Comparison of ENCODE assay signal across 9 mouse cellular contexts in the genomic region with DNA sequence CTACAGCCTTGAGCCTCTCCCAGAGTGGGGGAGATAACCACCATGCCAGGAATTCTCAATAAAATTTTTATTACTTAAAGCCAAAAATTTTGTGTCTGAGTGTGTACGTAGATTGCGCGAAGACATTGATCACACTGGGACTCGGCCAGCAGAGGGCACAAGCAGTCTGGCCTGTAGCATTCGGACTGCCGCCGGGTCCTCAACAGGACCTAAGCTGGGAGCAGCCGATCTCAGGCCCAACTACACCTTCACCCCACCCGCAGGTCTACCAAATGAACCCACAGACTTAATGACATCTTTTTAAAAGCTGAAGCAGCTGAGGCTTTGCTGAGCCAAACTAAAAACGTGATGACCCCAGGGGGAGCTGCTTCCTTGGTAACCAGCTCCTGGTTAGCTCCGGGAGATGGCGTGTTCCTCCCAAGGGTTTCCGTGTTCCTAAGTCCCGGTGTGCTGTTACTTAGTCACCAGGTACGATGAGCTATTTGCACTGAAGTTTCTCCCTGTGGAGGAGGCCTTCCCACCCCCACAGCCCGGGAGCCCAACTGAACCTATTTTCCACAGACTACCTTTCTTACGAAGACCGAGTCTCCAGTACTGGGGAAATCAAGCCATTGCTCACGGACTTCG. TPM values are rescaled to one million over a fixed set of nuclear protein-coding genes. Genes with fewer than 3 reads are reported as not detected.
DNase-seq lines count a peak whose midpoint lies in the region; ATAC-seq and TF ChIP-seq lines count a peak whose summit lies in the region.
"Had no signal": no experiment of that assay in that cellular context is flagged by ENCODE, and none has a peak within 500 bp of the region (broad histone marks: within the 10 kb centered on the region; RNA-seq: fewer than 3 reads in every experiment).

No protein-coding gene starts in this region.

- H3K27ac ChIP-seq in embryonic facial prominence, embryonic 13.5 days, result peak overlapping the region; percentile 65; the same call in 1 of the 2 replicates
- H3K27ac ChIP-seq in midbrain, postnatal 0 days (ENCODE audit: low read depth, low read length), result no peak overlapping the region
- H3K27ac ChIP-seq: liver, embryonic 15.5 days had no signal

- no peak for ATAC-seq in embryonic facial prominence, embryonic 13.5 days (ENCODE audit: insufficient number of reproducible peaks, insufficient read depth, low FRiP score, low TSS enrichment, low read depth)
- ATAC-seq in midbrain, postnatal 0 days (ENCODE audit: low FRiP score), result no peak

- peak overlapping the region; percentile 47 for H3K4me2 ChIP-seq in embryonic facial prominence, embryonic 13.5 days
- no peak overlapping the region for H3K4me2 ChIP-seq in midbrain, postnatal 0 days (ENCODE audit: low read depth, low read length, poor library complexity, severe bottlenecking)
- H3K4me2 ChIP-seq: liver, embryonic 15.5 days had no signal

- H3K9me3 ChIP-seq in embryonic facial prominence, embryonic 13.5 days, result no peaks in the 10 kb centered on the region
- no peaks in the 10 kb centered on the region for H3K9me3 ChIP-seq in midbrain, postnatal 0 days (ENCODE audit: low read length)
- H3K9me3 ChIP-seq: liver, embryonic 15.5 days had no signal

- H3K36me3 ChIP-seq in embryonic facial prominence, embryonic 13.5 days, result peaks cover 38% of the 10 kb centered on the region
- H3K36me3 ChIP-seq in midbrain, postnatal 0 days (ENCODE audit: insufficient read depth, low read length), result peaks cover 21% of the 10 kb centered on the region

- H3K4me3 ChIP-seq in embryonic facial prominence, embryonic 13.5 days, result peak overlapping the region; percentile 39
- H3K4me3 ChIP-seq in midbrain, postnatal 0 days (ENCODE audit: low read depth, low read length), result no peak overlapping the region
- H3K4me3 ChIP-seq: liver, embryonic 15.5 days had no signal

- DNase-seq in heart, postnatal 14 days, result peak; percentile 43 to 64
- no peak for DNase-seq in heart, adult 8-10 months (ENCODE audit: low spot score)
- peak; percentile 58 for DNase-seq in MN1 (ENCODE audit: low spot score)
- DNase-seq in kidney, postnatal 36 days, result peak; percentile 45 to 80
- DNase-seq in midbrain, postnatal 0 days (ENCODE audit: low spot score), result peak; percentile 76
- DNase-seq in Muller cell, postnatal 12 days (ENCODE audit: inconsistent ontology term), result no peak
- DNase-seq in urinary bladder, adult 18-20 months (ENCODE audit: low spot score in 2 of 2), result no peak

- peaks cover 25% of the 10 kb centered on the region for H3K4me1 ChIP-seq in embryonic facial prominence, embryonic 13.5 days
- H3K4me1 ChIP-seq in midbrain, postnatal 0 days (ENCODE audit: insufficient read depth, low read length), result peaks cover 7% of the 10 kb centered on the region; the same call in 1 of the 2 replicates

- WGBS in embryonic facial prominence, embryonic 13.5 days, result 63% methylated on average over 20 of the region's 20 CpGs
- 60% methylated on average over 20 of the region's 20 CpGs for WGBS in midbrain, postnatal 0 days

- no peak overlapping the region for H3K9ac ChIP-seq in embryonic facial prominence, embryonic 13.5 days
- no peak overlapping the region for H3K9ac ChIP-seq in midbrain, postnatal 0 days (replicated peaks; ENCODE audit: low read length, poor library complexity, severe bottlenecking)
- H3K9ac ChIP-seq: liver, embryonic 15.5 days had no signal

- intact Hi-C loops in heart, postnatal 14 days (cut with DNase I), result loop anchor here (10.0 kb wide), 1 partner anchor 298 kb away; no protein-coding TSS in a partner anchor

- no peaks in the 10 kb centered on the region for H3K27me3 ChIP-seq in embryonic facial prominence, embryonic 13.5 days
- H3K27me3 ChIP-seq in midbrain, postnatal 0 days (ENCODE audit: insufficient read depth, low read length), result no peaks in the 10 kb centered on the region
- H3K27me3 ChIP-seq: liver, embryonic 15.5 days had no signal

- TF ChIP-seq CTCF in midbrain, postnatal 0 days (IDR thresholded peaks at IDR 0.05), result peak; percentile 74

RNA-seq across cellular contexts. Expression of a gene that starts 4.8 kb away (rescaled TPM):
- 100 to 1,000 TPM; 326 to 358 TPM for total RNA-seq in heart, postnatal 14 days (2021)
- 100 to 1,000 TPM; 251 to 296 (median 279) TPM for total RNA-seq in heart, adult 8-10 months (2022)
- 337 and 351 TPM in 2 replicates for polyA plus RNA-seq in embryonic facial prominence, embryonic 13.5 days (2015; fragmentation: Nextera tagmentation; extraction: Ambion mirVana)
- total RNA-seq in midbrain, postnatal 0 days (2014; rRNA removed), result 197 and 230 TPM in 2 replicates
- polyA plus RNA-seq in midbrain, postnatal 0 days (2015; fragmentation: Nextera tagmentation; extraction: Ambion mirVana), result 265 and 269 TPM in 2 replicates

RNA-seq across cellular contexts. Expression of a gene that starts 5.0 kb away (rescaled TPM):
- total RNA-seq in heart, postnatal 14 days (2021), result 10 to 100 TPM; 58.8 to 68.4 TPM
- 10 to 100 TPM; 64.4 to 81.5 (median 73.0) TPM for total RNA-seq in heart, adult 8-10 months (2022)
- polyA plus RNA-seq in embryonic facial prominence, embryonic 13.5 days (2015; fragmentation: Nextera tagmentation; extraction: Ambion mirVana), result 199 and 214 TPM in 2 replicates
- 75.6 and 99.9 TPM in 2 replicates for total RNA-seq in midbrain, postnatal 0 days (2014; rRNA removed)
- 87.2 and 89.8 TPM in 2 replicates for polyA plus RNA-seq in midbrain, postnatal 0 days (2015; fragmentation: Nextera tagmentation; extraction: Ambion mirVana)

RNA-seq across cellular contexts. Expression of a gene that starts 21.5 kb away (rescaled TPM):
- total RNA-seq in heart, postnatal 14 days (2021), result 1 to 10 TPM; 4.2 to 8.5 TPM
- 1 to 10 TPM; 2.0 to 5.7 (median 3.1) TPM for total RNA-seq in heart, adult 8-10 months (2022)
- 9.2 and 13.9 TPM in 2 replicates for polyA plus RNA-seq in embryonic facial prominence, embryonic 13.5 days (2015; fragmentation: Nextera tagmentation; extraction: Ambion mirVana)
- 2.3 and 3.4 TPM in 2 replicates for total RNA-seq in midbrain, postnatal 0 days (2014; rRNA removed)
- polyA plus RNA-seq in midbrain, postnatal 0 days (2015; fragmentation: Nextera tagmentation; extraction: Ambion mirVana), result 3.2 and 4.0 TPM in 2 replicates

RNA-seq across cellular contexts. Expression of a gene that starts 24.2 kb away (rescaled TPM):
- total RNA-seq in heart, postnatal 14 days (2021), result 100 to 1,000 TPM; 323 to 327 TPM
- 100 to 1,000 TPM; 286 to 318 (median 310) TPM for total RNA-seq in heart, adult 8-10 months (2022)
- polyA plus RNA-seq in embryonic facial prominence, embryonic 13.5 days (2015; fragmentation: Nextera tagmentation; extraction: Ambion mirVana), result 487 and 605 TPM in 2 replicates
- 244 and 246 TPM in 2 replicates for total RNA-seq in midbrain, postnatal 0 days (2014; rRNA removed)
- 710 and 723 TPM in 2 replicates for polyA plus RNA-seq in midbrain, postnatal 0 days (2015; fragmentation: Nextera tagmentation; extraction: Ambion mirVana)

RNA-seq across cellular contexts. Expression of a gene that starts 38.8 kb away (rescaled TPM):
- total RNA-seq in heart, postnatal 14 days (2021), result 1 to 10 TPM in 1 of 2 experiments, not detected in 1; 1.5 TPM
- under 1 TPM in 1 of 4 experiments, not detected in 3; 0.41 TPM for total RNA-seq in heart, adult 8-10 months (2022)
- 0.33 TPM in 1 of 2 replicates, not detected in the other for polyA plus RNA-seq in embryonic facial prominence, embryonic 13.5 days (2015; fragmentation: Nextera tagmentation; extraction: Ambion mirVana)
- total RNA-seq in midbrain, postnatal 0 days (2014; rRNA removed), result not detected in 2 replicates
- not detected in 2 replicates for polyA plus RNA-seq in midbrain, postnatal 0 days (2015; fragmentation: Nextera tagmentation; extraction: Ambion mirVana)
- polyA plus RNA-seq: liver, embryonic 15.5 days had no signal

Comparison
In these comparisons a context has a peak if more than half of its experiments do, and no peak if none do; other contexts are left out.
1. DNase-seq: peak in heart, postnatal 14 days (2 of 2), MN1 (single experiment), kidney, postnatal 36 days (2 of 2) and midbrain, postnatal 0 days (single experiment); none in heart, adult 8-10 months (single experiment), Muller cell, postnatal 12 days (single experiment) and urinary bladder, adult 18-20 months (0 of 2).